In the genomic region with DNA sequence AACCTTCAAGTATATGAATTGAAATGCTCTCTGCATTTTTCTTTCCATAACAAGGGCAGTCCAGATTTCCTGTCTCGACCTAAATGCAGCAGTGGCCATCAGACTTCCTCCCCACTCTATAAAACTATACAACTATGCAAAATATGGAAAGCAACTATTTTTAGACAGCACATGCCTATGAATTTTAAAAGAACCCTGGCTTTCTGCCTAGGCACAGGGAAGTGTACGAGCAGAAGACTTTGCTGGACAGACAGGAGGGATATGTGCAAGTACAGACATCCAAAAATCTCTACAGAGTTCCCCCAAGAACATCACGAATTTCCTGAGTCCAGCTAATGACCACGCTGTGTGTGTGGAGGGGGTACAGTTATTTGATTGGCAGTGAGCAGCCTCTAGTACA, we compare ENCODE assay signal across 25 mouse cellular contexts. TPM values are rescaled to one million over a fixed set of nuclear protein-coding genes. Genes with fewer than 3 reads are reported as not detected.
"Had no signal": no experiment of that assay in that cellular context is flagged by ENCODE, and none has a peak within 500 bp of the region (broad histone marks: within the 10 kb centered on the region; RNA-seq: fewer than 3 reads in every experiment).

No protein-coding gene starts in this region.

- ATAC-seq: hindbrain, embryonic 16.5 days; inflammation-experienced regulatory T-cells, adult 6 months; intestine, embryonic 15.5 days; intestine, postnatal 0 days had no signal

- H3K4me3 ChIP-seq: heart, embryonic 10.5 days; heart, embryonic 12.5 days; hindbrain, embryonic 10.5 days; hindbrain, embryonic 12.5 days; intestine, embryonic 15.5 days; limb, embryonic 10.5 days; limb, embryonic 12.5 days; liver, embryonic 13.5 days; liver, embryonic 15.5 days had no signal

- DNase-seq: gastrocnemius, postnatal 14 days; gastrocnemius, postnatal 36 days; heart, adult 18-20 months; heart, postnatal 10 days; heart, postnatal 4 days; kidney, adult 18-20 months; kidney, postnatal 10 days; kidney, postnatal 25 days; kidney, postnatal 4 days; liver; liver, embryonic 13.5 days had no signal

- H3K27ac ChIP-seq: heart, embryonic 10.5 days; hindbrain, embryonic 10.5 days; hindbrain, embryonic 12.5 days; hindbrain, embryonic 14.5 days; intestine, embryonic 15.5 days; limb, embryonic 10.5 days; limb, embryonic 12.5 days; liver, embryonic 13.5 days; liver, embryonic 15.5 days had no signal

- H3K4me1 ChIP-seq: heart, embryonic 10.5 days; heart, embryonic 12.5 days; hindbrain, embryonic 10.5 days; intestine, embryonic 15.5 days; limb, embryonic 10.5 days; limb, embryonic 12.5 days; liver, embryonic 13.5 days; liver, embryonic 15.5 days had no signal

RNA-seq across cellular contexts. Expression of a gene that starts 32.7 kb away (rescaled TPM):
- total RNA-seq: granulocyte monocyte progenitor cell, adult 5-6 weeks; heart, adult 18-20 months; heart, postnatal 25 days had no signal
- polyA plus RNA-seq: inflammation-experienced regulatory T-cells, adult 6 months had no signal
